Mouse (Mus musculus): ENCODE measurements at regions not wholly inside any gene's neighbourhood (a gene's known extent, or its start where the extent isn't known, plus 50 kb on each side); places are given as distances from the start of the nearest gene placed in this dataset.

GRCm38 (mm10) chr8:44093491-44093890 is 383.6 kb upstream of the Adam34 start:
- TF ChIP-seq CTCF (IDR thresholded peaks at IDR 0.05; ENCODE audit: control insufficient read depth, insufficient read depth, insufficient read length) (no peak), USF1 (IDR thresholded peaks at IDR 0.05; ENCODE audit: low read depth) (peak; percentile 42)

Data from C2C12 (cell line).